Mouse (Mus musculus): ENCODE measurements around the gene Rag2. TPM values are rescaled to one million over a fixed set of nuclear protein-coding genes. Genes with fewer than 3 reads are reported as not detected.

Gene Rag2
- polyA plus RNA-seq, 1 experiment from 2014 or later: 0.04 TPM

GRCm38 (mm10) chr2:101603099-101603498 lies 21.4 kb upstream of the Rag2 start:
- TF ChIP-seq EP300 (IDR thresholded peaks at IDR 0.05) (no peak), CTCF (IDR thresholded peaks at IDR 0.05) (no peak)
- H3K4me1 ChIP-seq (ENCODE audit: insufficient read depth, low read depth, low read length): no peaks in the 10 kb centered on the region
- H3K4me2 ChIP-seq (replicated peaks; ENCODE audit: low read depth, low read length): no peak overlapping the region
- no peak overlapping the region for H3K27ac ChIP-seq (ENCODE audit: low read length)
- no peak for ATAC-seq
- H3K27me3 ChIP-seq (replicated peaks; ENCODE audit: insufficient read depth, low read length): no peaks in the 10 kb centered on the region
- H3K9ac ChIP-seq (replicated peaks; ENCODE audit: low read depth): no peak overlapping the region
- no peaks in the 10 kb centered on the region for H3K36me3 ChIP-seq (ENCODE audit: insufficient read depth, low read length)
- no peak overlapping the region for H3K4me3 ChIP-seq (ENCODE audit: low read depth, low read length)
- WGBS: 83% methylated on average over 1 of the region's 1 CpGs
- no peak for DNase-seq (ENCODE audit: low spot score)
- no peaks in the 10 kb centered on the region for H3K9me3 ChIP-seq (ENCODE audit: low read length)

GRCm38 (mm10) chr2:101608232-101608894 lies 16.2 kb upstream of the Rag2 start:
- Histone ChIP-seq H3K9ac (replicated peaks; ENCODE audit: low read depth) (no peak overlapping the region), H3K4me3 (ENCODE audit: low read depth, low read length) (no peak overlapping the region), H3K9me3 (ENCODE audit: low read length) (no peaks in the 10 kb centered on the region), H3K27ac (ENCODE audit: low read length) (no peak overlapping the region), H3K4me2 (replicated peaks; ENCODE audit: low read depth, low read length) (no peak overlapping the region), H3K4me1 (ENCODE audit: insufficient read depth, low read depth, low read length) (no peaks in the 10 kb centered on the region), H3K27me3 (replicated peaks; ENCODE audit: insufficient read depth, low read length) (no peaks in the 10 kb centered on the region), H3K36me3 (ENCODE audit: insufficient read depth, low read length) (no peaks in the 10 kb centered on the region)
- WGBS: 62% methylated on average over 7 of the region's 7 CpGs
- DNase-seq (ENCODE audit: low spot score): no peak
- no peak for ATAC-seq
- TF ChIP-seq EP300 (IDR thresholded peaks at IDR 0.05): no peak
- no peak for TF ChIP-seq CTCF (IDR thresholded peaks at IDR 0.05)

GRCm38 (mm10) chr2:101610861-101611260 lies 13.7 kb upstream of the Rag2 start:
- no peak overlapping the region for H3K9ac ChIP-seq (replicated peaks; ENCODE audit: low read depth)
- no peak overlapping the region for H3K4me3 ChIP-seq (ENCODE audit: low read depth, low read length)
- WGBS: 91% methylated on average over 3 of the region's 3 CpGs
- TF ChIP-seq CTCF (IDR thresholded peaks at IDR 0.05) (no peak), EP300 (IDR thresholded peaks at IDR 0.05) (no peak)
- no peaks in the 10 kb centered on the region for H3K4me1 ChIP-seq (ENCODE audit: insufficient read depth, low read depth, low read length)
- H3K9me3 ChIP-seq (ENCODE audit: low read length): no peaks in the 10 kb centered on the region
- H3K4me2 ChIP-seq (replicated peaks; ENCODE audit: low read depth, low read length): no peak overlapping the region
- no peak overlapping the region for H3K27ac ChIP-seq (ENCODE audit: low read length)
- H3K27me3 ChIP-seq (replicated peaks; ENCODE audit: insufficient read depth, low read length): no peaks in the 10 kb centered on the region
- ATAC-seq (no peak), DNase-seq (ENCODE audit: low spot score) (no peak)
- H3K36me3 ChIP-seq (ENCODE audit: insufficient read depth, low read length): no peaks in the 10 kb centered on the region

- TF ChIP-seq EP300 (IDR thresholded peaks at IDR 0.05): no peak
- TF ChIP-seq CTCF (IDR thresholded peaks at IDR 0.05): no peak
- Histone ChIP-seq H3K9ac (replicated peaks; ENCODE audit: low read depth) (no peak overlapping the region), H3K9me3 (ENCODE audit: low read length) (no peaks in the 10 kb centered on the region), H3K4me1 (ENCODE audit: insufficient read depth, low read depth, low read length) (no peaks in the 10 kb centered on the region), H3K36me3 (ENCODE audit: insufficient read depth, low read length) (no peaks in the 10 kb centered on the region), H3K27me3 (replicated peaks; ENCODE audit: insufficient read depth, low read length) (no peaks in the 10 kb centered on the region), H3K27ac (ENCODE audit: low read length) (no peak overlapping the region), H3K4me3 (ENCODE audit: low read depth, low read length) (no peak overlapping the region), H3K4me2 (replicated peaks; ENCODE audit: low read depth, low read length) (no peak overlapping the region)
- 52% methylated on average over 10 of the region's 10 CpGs for WGBS
- DNase-seq (ENCODE audit: low spot score): no peak
- ATAC-seq: no peak
Measured at GRCm38 (mm10) chr2:101615464-101616305, 8.8 kb upstream of the Rag2 start.

- TF ChIP-seq CTCF (IDR thresholded peaks at IDR 0.05) (no peak), EP300 (IDR thresholded peaks at IDR 0.05) (no peak)
- no peaks in the 10 kb centered on the region for H3K9me3 ChIP-seq (ENCODE audit: low read length)
- 81% methylated on average over 4 of the region's 4 CpGs for WGBS
Measured at GRCm38 (mm10) chr2:101618373-101618772, 6.1 kb upstream of the Rag2 start.

GRCm38 (mm10) chr2:101620899-101621298 lies 3.6 kb upstream of the Rag2 start:
- H3K9ac ChIP-seq (replicated peaks; ENCODE audit: low read depth): no peak overlapping the region
- 58% methylated on average over 3 of the region's 3 CpGs for WGBS
- ATAC-seq: no peak
- H3K4me2 ChIP-seq (replicated peaks; ENCODE audit: low read depth, low read length): no peak overlapping the region
- no peak for DNase-seq (ENCODE audit: low spot score)
- no peak for TF ChIP-seq EP300 (IDR thresholded peaks at IDR 0.05)
- no peak for TF ChIP-seq CTCF (IDR thresholded peaks at IDR 0.05)
- H3K36me3 ChIP-seq (ENCODE audit: insufficient read depth, low read length): no peaks in the 10 kb centered on the region
- no peak overlapping the region for H3K27ac ChIP-seq (ENCODE audit: low read length)
- no peaks in the 10 kb centered on the region for H3K9me3 ChIP-seq (ENCODE audit: low read length)
- no peak overlapping the region for H3K4me3 ChIP-seq (ENCODE audit: low read depth, low read length)
- no peaks in the 10 kb centered on the region for H3K27me3 ChIP-seq (replicated peaks; ENCODE audit: insufficient read depth, low read length)
- H3K4me1 ChIP-seq (ENCODE audit: insufficient read depth, low read depth, low read length): no peaks in the 10 kb centered on the region

More at GRCm38 (mm10) chr2:101618373-101618772, 6.1 kb upstream of the Rag2 start:
- H3K4me1 ChIP-seq (ENCODE audit: insufficient read depth, low read depth, low read length): no peaks in the 10 kb centered on the region
- H3K4me2 ChIP-seq (replicated peaks; ENCODE audit: low read depth, low read length): no peak overlapping the region
- H3K4me3 ChIP-seq (ENCODE audit: low read depth, low read length): no peak overlapping the region
- ATAC-seq: no peak
- H3K27ac ChIP-seq (ENCODE audit: low read length): no peak overlapping the region
- H3K27me3 ChIP-seq (replicated peaks; ENCODE audit: insufficient read depth, low read length): no peaks in the 10 kb centered on the region
- no peak overlapping the region for H3K9ac ChIP-seq (replicated peaks; ENCODE audit: low read depth)
- DNase-seq (ENCODE audit: low spot score): no peak
- H3K36me3 ChIP-seq (ENCODE audit: insufficient read depth, low read length): no peaks in the 10 kb centered on the region
